Mouse (Mus musculus) gastrocnemius, adult 2 months (tissue): ENCODE measurements around the gene Plekhm3. TPM values are rescaled to one million over a fixed set of nuclear protein-coding genes. Genes with fewer than 3 reads are reported as not detected.

ENCODE experiments used
- DNase-seq: peaks from one replicate; pipeline ENCODE4 v3.0.0; 2022
- H3K27ac ChIP-seq: fragments of 200-600 bp; 2 replicates; pipeline ENCODE4 v1.8.1; 2022; ENCODE audit warnings: mild to moderate bottlenecking
- H3K4me3 ChIP-seq: fragments of 200-600 bp; 2 replicates; pipeline ENCODE4 v1.8.1; 2022; ENCODE audit warnings: mild to moderate bottlenecking, moderate library complexity
- CTCF ChIP-seq: fragments of 200-600 bp; IDR thresholded peaks from 2 replicates; pipeline ENCODE4 v1.8.1; 2022; ENCODE audit warnings: antibody characterized with exemption, mild to moderate bottlenecking, moderate library complexity
- intact Hi-C: fragments of 180-260 bp; cut with DNase I; formaldehyde crosslinking; loops from one replicate; pipeline ENCODE4 v1.15.1; 2025
- total RNA-seq, 2 experiments: library from RNA; stranded (reverse); gene quantifications; 2 replicates each; pipeline ENCODE4 v1.2.3; 2021

Plekhm3 gene
- total RNA-seq, 2 experiments from 2014 or later, result 6.6 to 7.9 TPM

DNA sequence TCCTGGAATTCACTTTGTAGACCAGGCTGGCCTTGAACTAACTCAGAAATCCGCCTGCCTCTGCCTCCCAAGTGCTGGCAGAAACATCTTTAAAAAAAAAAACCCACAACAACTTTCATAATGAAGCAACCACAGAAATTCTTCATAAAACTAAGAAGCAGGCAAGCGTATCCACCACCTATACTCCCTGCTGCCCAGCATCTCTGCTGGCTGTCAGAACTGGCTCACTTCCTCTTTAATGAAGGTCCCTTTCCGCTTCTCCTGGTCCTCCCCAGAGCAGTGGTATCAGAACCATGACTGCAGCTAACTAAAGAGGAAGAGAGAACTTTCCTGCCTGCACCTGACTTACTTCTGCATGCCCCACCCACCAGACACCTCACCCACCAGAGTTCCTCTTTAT lies 31.0 kb downstream of the Plekhm3 start:
- Histone ChIP-seq H3K4me3 (no peak overlapping the region), H3K27ac (no peak overlapping the region)
- TF ChIP-seq CTCF, result no peak
- intact Hi-C loops, result loop anchor here (10.0 kb wide), 1 partner anchor 311 kb away; the partner anchor contains the start of gene Mettl21a
- no peak for DNase-seq

DNA sequence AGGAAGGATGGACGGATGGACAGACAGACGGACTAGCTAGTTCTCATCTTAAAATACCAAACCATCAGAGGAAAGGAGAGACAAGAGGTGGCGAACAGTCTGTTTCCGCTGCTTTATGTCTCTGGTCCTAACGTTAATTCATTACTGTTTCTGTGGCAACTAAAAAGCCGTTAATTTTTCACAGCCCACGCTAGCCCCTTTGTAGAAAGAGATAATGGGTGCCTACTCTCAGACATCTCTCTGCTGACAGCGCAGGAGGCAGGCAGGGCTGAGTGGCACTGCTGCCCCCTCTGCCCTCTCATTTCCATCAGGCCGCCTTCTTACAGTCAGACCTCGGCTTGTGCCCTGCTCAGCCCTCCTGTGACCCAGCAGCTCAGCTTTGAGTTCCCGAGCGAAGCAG lies 32.3 kb downstream of the Plekhm3 start:
- Histone ChIP-seq H3K27ac (no peak overlapping the region), H3K4me3 (no peak overlapping the region)
- intact Hi-C loops, result loop anchor here (10.0 kb wide), 1 partner anchor 309 kb away; the partner anchor contains the start of gene Mettl21a
- TF ChIP-seq CTCF, result no peak
- DNase-seq, result no peak

DNA sequence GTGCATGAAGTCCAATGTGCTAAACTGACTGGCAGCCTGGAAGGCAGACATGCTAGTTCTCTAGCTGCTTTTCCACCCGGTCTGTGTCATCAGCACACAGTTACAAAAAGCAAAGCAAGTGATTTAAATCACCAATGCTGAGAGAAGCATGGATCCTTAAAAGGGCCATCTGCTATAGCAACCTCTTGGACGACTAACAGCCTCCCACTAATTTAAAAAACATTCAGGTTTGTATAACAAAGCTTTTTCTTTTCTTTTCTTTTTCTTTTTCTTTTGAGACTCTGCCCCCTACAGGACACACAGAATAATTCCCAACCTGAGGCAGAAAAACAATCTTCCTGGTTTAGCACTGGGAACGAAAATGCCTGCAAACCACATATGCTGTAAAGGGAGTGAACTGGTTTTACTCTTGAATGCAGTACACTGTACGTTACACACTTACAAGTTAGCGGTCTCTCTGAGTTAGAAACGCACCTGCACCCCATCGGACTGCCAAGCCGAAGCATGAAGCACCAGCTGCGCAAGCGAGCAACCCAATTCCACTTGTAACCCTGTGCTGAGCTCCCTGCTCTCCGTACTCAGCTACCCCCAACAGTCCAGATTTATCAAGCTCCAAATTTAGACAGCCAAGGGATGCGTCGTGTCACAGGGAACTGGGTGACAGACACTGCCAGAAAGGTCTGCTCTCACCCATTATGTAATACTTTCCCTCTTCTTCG lies 37.7 kb downstream of the Plekhm3 start:
- peak; percentile 78 for TF ChIP-seq CTCF
- Histone ChIP-seq H3K4me3 (peak overlapping the region; percentile 65), H3K27ac (peak overlapping the region; percentile 84)
- DNase-seq, result peak; percentile 62
- intact Hi-C loops, result loop anchor here (1.0 to 5.0 kb wide), 3 partner anchors 127 to 202 kb away; no protein-coding TSS in a partner anchor

DNA sequence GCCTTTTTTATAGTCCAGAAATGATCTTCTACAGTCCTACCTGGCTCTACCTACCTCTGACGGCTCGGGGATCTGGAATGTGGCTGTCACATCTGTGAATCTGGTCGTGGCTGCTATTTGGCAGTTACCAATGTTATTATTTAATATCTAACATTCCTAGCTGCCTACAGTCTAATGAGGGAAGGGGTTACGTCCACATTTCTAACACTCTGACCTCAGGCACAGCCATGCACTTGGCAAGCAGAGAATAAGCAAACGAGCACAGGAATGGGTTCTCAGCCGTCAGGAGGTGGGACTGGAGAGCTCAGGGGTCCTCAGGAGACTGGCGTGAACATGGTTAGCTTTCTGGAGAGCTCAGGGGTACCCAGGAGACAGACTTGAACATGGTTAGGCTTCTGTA lies 38.7 kb downstream of the Plekhm3 start:
- no peak for DNase-seq
- Histone ChIP-seq H3K4me3 (no peak overlapping the region), H3K27ac (peak overlapping the region; percentile 84; the same call in 1 of the 2 replicates)
- intact Hi-C loops, result loop anchor here (1.0 to 5.0 kb wide), 3 partner anchors 126 to 201 kb away; no protein-coding TSS in a partner anchor
- no peak for TF ChIP-seq CTCF

DNA sequence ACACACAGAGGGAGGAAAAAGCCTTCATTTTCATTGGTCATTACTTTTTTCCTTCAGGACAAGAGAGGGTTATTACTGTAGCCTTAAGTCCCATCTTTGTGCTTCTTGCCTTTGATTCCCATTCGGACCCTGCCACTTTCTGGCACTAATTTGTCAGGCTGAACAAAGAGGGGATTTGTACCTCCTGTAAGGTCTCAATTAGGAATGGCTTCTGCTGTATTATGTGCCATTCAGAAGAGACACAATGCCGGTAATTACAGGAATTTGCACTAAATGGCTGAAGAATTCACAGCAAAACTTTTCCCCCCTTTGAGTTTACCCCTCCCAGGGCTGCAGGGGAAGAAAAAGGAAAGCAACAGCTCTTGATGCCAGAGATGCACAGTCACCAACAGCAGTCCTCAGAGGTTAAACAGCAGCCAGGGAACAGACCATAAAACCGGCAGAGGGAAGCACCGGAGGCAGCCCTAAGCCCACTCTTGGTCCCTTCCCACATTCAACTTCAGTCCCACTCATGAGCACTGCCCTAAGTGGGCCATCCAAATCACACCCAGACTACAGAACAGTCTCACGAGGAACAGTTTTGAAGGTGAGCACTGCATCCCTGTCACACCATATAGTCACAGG lies 39.6 kb downstream of the Plekhm3 start:
- TF ChIP-seq CTCF, result no peak
- intact Hi-C loops, result loop anchor here (5.0 kb wide), 2 partner anchors 125 to 200 kb away; no protein-coding TSS in a partner anchor
- no peak for DNase-seq

DNA sequence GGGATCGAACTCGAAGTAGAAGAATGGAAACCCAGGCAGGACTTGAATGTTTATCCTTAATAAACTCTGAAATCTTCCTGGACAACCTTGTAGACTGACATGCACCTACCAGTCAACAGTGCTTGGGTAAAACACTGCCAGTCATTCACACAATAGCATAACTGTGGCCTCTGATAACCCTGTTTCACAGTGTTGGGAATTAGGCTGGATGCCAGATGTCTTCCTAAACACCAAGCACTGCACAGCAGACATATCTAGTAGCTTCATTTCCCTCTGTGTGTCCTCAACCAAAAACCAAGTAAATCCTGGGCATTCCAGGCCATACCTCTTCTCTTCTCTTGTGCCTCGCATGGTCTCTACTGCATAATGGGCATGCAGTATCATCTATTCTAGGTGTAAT lies 42.3 kb downstream of the Plekhm3 start:
- TF ChIP-seq CTCF, result no peak

More for the DNA sequence above, 39.6 kb downstream of the Plekhm3 start:
- no peak overlapping the region for H3K27ac ChIP-seq
- no peak overlapping the region for H3K4me3 ChIP-seq

DNA sequence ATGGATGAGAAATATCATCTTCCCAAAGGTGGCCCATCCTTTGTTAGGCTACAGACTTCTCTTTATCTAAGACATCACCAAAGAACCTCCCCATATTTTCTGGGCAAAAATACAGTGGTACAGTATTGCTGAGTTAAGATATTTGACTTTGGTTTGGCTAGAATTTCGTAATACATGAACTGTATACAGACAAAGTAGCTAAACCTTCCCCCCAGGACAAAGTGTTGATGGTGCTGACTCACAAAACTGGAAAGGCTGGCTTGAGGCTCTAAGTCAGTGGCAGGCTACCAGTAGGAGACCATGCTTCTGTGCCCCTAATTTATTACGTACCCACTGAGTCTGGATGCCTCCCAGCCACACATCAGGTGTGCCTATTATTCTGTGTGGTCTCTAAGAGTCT lies 48.9 kb downstream of the Plekhm3 start:
- intact Hi-C loops, result no loop called here
- no peak overlapping the region for H3K27ac ChIP-seq
- H3K4me3 ChIP-seq, result no peak overlapping the region
- DNase-seq, result no peak
- no peak for TF ChIP-seq CTCF

More for the DNA sequence above, 42.3 kb downstream of the Plekhm3 start:
- DNase-seq, result no peak
- no peak overlapping the region for H3K27ac ChIP-seq
- intact Hi-C loops, result no loop called here
- H3K4me3 ChIP-seq, result no peak overlapping the region

DNA sequence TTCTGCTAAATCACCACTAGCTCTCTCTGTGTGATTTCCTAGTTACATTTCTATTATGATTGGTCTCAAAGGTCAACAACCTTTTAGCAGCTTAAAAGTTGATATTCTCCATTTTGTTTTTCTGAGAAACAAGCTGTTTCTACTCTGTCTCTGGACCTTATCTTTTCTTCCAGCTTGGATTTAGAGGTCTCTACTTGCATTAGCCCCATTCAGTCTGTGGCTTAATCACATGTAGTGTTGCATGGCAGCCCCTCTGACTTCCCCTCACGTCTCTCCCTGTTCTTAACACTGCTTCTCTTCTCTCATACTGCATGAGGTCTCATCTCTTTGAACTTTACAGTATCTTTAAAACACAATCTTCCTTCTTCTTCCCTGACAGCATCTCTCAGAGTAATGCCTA lies 50.4 kb downstream of the Plekhm3 start:
- Histone ChIP-seq H3K4me3 (no peak overlapping the region), H3K27ac (peak overlapping the region; percentile 35; the same call in 1 of the 2 replicates)
- intact Hi-C loops, result no loop called here
- no peak for DNase-seq
- TF ChIP-seq CTCF, result no peak

DNA sequence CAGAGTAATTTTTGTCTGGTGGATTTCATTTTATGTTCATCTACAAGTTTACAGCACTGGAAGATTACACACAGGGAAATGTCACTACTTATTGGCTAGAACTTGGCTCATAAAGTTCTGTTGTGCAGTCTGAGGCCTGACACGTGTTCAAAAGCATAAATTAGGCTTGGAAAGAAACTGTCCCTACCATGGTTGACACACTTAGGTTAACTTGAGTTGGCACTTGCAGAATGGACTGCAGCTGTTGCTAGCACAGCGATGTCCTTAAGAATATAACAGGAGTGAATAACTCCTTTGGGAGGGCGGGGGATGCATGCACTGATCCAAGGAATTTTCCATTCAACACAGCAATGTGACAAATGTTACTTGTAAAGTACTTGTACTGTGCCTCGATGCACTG lies 53.2 kb downstream of the Plekhm3 start:
- intact Hi-C loops, result no loop called here
- TF ChIP-seq CTCF, result no peak
- H3K27ac ChIP-seq, result no peak overlapping the region
- no peak overlapping the region for H3K4me3 ChIP-seq
- no peak for DNase-seq

DNA sequence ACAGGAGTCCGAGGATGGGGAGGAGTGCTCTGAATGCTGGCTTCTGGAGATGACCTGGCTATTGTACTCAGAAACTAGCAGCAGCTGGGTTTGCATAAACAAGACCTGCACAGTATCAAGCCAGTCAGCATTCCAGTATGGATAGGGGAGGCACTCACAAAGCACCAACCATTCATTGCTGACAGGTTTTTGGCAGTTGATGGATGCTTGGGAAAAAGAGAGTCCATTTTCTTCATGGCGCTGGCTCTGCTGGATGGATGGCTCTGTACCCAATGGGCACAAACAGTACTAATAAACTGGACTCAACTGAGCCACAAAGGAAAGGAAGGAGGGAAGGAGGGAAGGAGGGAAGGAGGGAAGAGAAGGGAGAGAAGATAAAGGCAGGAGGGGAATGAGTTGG lies 53.8 kb downstream of the Plekhm3 start:
- no peak for DNase-seq
- no peak for TF ChIP-seq CTCF
- Histone ChIP-seq H3K27ac (no peak overlapping the region), H3K4me3 (no peak overlapping the region)
- intact Hi-C loops, result no loop called here

DNA sequence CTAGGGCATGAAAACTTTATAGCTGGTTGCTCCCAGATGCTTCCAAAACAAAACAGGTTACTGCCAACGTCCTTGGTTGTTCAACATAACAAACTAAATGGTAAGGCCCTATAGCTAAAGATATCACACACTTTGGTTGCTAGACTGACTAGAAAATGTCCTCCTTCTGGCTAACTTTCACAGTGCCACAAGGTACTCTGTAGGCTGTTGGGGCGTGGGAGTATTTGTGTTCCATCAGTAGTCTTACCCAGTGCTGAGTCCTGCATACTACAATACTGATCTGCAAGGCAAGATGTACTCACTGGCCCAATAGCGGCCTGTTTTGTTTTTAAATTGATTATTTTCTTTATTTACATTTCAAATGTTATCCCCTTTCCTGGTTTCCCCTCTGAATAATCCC lies 56.9 kb downstream of the Plekhm3 start:
- no peak for DNase-seq
- TF ChIP-seq CTCF, result no peak
- no peak overlapping the region for H3K27ac ChIP-seq
- H3K4me3 ChIP-seq, result no peak overlapping the region
- intact Hi-C loops, result no loop called here

DNA sequence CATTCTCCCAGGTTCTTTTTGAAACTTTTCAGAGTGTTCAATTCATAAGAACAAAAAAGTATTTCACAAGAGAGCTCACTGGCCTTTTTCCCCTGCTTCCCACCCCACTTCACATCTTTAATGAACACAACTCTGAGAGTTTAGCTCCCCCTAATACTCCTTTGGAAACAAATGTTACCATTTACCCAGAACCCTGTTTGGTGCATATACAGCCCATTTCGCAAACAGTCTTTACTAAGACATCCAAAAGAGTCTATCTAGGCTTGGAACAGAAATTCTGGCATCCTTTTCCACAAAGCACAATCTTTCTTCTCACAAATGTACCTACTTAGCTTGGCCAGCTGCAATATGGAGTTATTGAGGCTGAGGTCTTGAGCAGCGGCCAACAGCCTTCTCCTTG lies 59.1 kb downstream of the Plekhm3 start:
- intact Hi-C loops, result no loop called here
- Histone ChIP-seq H3K4me3 (no peak overlapping the region), H3K27ac (no peak overlapping the region)
- no peak for TF ChIP-seq CTCF
- DNase-seq, result no peak

DNA sequence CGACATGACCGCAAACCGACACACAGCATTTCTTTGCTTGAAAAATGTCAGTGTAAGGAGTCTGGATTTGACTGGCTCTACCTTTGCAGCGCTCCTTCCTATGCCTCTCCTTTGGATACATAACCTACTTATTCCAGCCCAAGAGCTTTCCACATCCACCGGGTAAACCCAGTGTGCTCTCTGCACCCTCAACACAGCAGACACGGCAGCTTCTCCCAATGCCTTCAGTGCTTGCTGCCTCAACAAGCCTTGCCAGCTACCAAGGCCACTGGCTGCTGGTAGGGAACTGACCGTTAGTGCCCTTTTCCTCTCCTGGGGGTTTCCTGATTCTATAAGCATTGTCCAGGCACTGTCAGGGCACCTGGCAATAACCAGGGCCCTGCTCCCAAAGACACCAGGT lies 62.8 kb downstream of the Plekhm3 start:
- no peak for TF ChIP-seq CTCF
- Histone ChIP-seq H3K27ac (no peak overlapping the region), H3K4me3 (no peak overlapping the region)
- intact Hi-C loops, result no loop called here
- no peak for DNase-seq

DNA sequence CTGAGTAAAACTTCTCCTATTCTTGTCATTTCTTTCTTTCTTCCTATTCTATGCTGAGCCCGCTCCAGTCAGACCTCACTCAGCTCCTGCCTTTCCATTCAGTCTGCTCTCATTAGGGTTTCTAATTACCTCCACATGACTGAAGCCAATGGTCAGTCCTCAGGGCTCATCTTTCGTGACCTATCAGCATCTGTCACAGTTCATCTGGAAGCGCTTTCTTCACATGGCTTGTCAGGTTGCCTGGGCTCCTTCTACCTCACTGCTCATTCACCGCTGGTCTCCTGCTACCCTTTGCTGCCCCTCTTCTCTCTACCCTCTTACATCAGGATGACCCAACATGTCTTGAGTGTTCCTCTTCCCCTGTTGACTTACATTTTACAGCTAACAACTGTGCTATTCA lies 65.3 kb downstream of the Plekhm3 start:
- Histone ChIP-seq H3K4me3 (no peak overlapping the region), H3K27ac (no peak overlapping the region)
- TF ChIP-seq CTCF, result no peak
- no peak for DNase-seq
- intact Hi-C loops, result no loop called here
